Mouse (Mus musculus) spleen, adult 2 months (tissue): ENCODE measurements around the gene Utp11.

Experiments
- CTCF ChIP-seq: fragments of 200-500 bp; IDR thresholded peaks from 2 replicates; pipeline ENCODE4 v1.5.1; 2011; ENCODE audit warnings: mild to moderate bottlenecking, inconsistent platforms; ENCODE audit not compliant: insufficient read depth, insufficient read length, insufficient replicate concordance; ENCODE audit errors: extremely low read depth
- POLR2A ChIP-seq: fragments of 200-500 bp; IDR thresholded peaks from 2 replicates; pipeline ENCODE4 v1.6.1; 2011; ENCODE audit warnings: low read depth, low read length, inconsistent platforms

- TF ChIP-seq POLR2A: no peak
- no peak for TF ChIP-seq CTCF
Observed at GRCm38 (mm10) chr4:124656518-124656853, 36.9 kb downstream of the Utp11 start, which contains the start of gene Pou3f1.
